In the genomic region with DNA sequence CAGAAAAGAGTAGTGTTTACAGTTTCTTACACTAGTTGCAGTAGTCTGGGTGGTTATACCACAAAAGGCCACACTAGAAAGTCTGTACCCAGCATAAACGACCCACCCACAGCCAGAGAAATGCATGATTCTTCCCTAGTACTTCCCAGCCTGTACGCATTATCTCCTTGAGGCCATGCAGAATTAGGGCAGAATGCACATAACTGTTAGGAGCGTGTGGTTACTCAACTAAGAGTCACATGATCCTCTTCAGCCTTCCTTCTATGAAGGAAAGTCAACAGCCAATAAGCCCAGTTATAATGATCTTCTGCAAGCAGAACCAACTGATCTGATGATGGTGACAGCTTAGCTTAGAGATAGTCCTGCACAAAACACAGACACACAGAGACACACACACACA, we compare ENCODE assay signal across 11 mouse cellular contexts. TPM values are rescaled to one million over a fixed set of nuclear protein-coding genes. Genes with fewer than 3 reads are reported as not detected.
"Had no signal": no experiment of that assay in that cellular context is flagged by ENCODE, and none has a peak within 500 bp of the region (broad histone marks: within the 10 kb centered on the region; RNA-seq: fewer than 3 reads in every experiment).

No protein-coding gene starts in this region.

- H3K27me3 ChIP-seq: limb, embryonic 12.5 days; lung, embryonic 15.5 days; midbrain, embryonic 15.5 days; neural tube, embryonic 12.5 days had no signal

- H3K27ac ChIP-seq: limb, embryonic 12.5 days; lung, embryonic 15.5 days; midbrain, embryonic 15.5 days; neural tube, embryonic 12.5 days; stomach, postnatal 0 days had no signal

- H3K4me2 ChIP-seq: limb, embryonic 12.5 days; lung, embryonic 15.5 days; midbrain, embryonic 11.5 days; midbrain, embryonic 15.5 days; neural tube, embryonic 12.5 days had no signal

- H3K9me3 ChIP-seq: limb, embryonic 12.5 days; lung, embryonic 15.5 days; midbrain, embryonic 15.5 days; neural tube, embryonic 12.5 days had no signal

- ATAC-seq: intestine, embryonic 16.5 days; midbrain, embryonic 15.5 days had no signal

- H3K9ac ChIP-seq: limb, embryonic 12.5 days; lung, embryonic 15.5 days; midbrain, embryonic 15.5 days; neural tube, embryonic 12.5 days had no signal

- DNase-seq: kidney, postnatal 25 days; lung, postnatal 14 days; thymus, postnatal 14 days had no signal

- H3K4me1 ChIP-seq: limb, embryonic 12.5 days; midbrain, embryonic 15.5 days; neural tube, embryonic 12.5 days had no signal

- H3K4me3 ChIP-seq: limb, embryonic 12.5 days; lung, embryonic 15.5 days; midbrain, embryonic 15.5 days; neural tube, embryonic 12.5 days had no signal

- H3K36me3 ChIP-seq: limb, embryonic 12.5 days; lung, embryonic 15.5 days; midbrain, embryonic 15.5 days; neural tube, embryonic 12.5 days had no signal

RNA-seq across cellular contexts. Expression of gene Gpt2, which starts 32.8 kb away (rescaled TPM):
- total RNA-seq: monocyte, adult 5-6 weeks had no signal
